Mouse (Mus musculus) lung, embryonic 14.5 days (tissue): ENCODE data around the gene Btbd35f25. TPM values are rescaled to one million over a fixed set of nuclear protein-coding genes. Genes with fewer than 3 reads are reported as not detected.
"Not testable (repeated sequence)": the region's sequence is repeated elsewhere in the genome, so short reads cannot be mapped to it uniquely, and the experiment has no call there.

Source experiments
- ATAC-seq: fragments of 200-750 bp; cut with Nextera tagmentation; 2 replicates; pipeline ENCODE4 v1.8.0; 2017; ENCODE audit warnings: mild to moderate bottlenecking, moderate TSS enrichment, moderate library complexity; ENCODE audit not compliant: insufficient read depth
- DNase-seq: peaks from one replicate; pipeline ENCODE4 v3.0.0-alpha.2; 2015
- H3K27ac ChIP-seq: fragments of 300-500 bp; sonication (generic); 2 replicates; pipeline ENCODE4 v1.5.1; 2014; ENCODE audit warnings: low read depth, mild to moderate bottlenecking, moderate library complexity
- H3K27me3 ChIP-seq: fragments of 300-500 bp; sonication (generic); 2 replicates; pipeline ENCODE4 v1.6.1; 2014; ENCODE audit warnings: low read length, control low read depth; ENCODE audit not compliant: insufficient read depth
- H3K36me3 ChIP-seq: fragments of 300-500 bp; sonication (generic); 2 replicates; pipeline ENCODE4 v1.6.1; 2014; ENCODE audit warnings: control low read depth; ENCODE audit not compliant: insufficient read depth
- H3K4me1 ChIP-seq: fragments of 300-500 bp; sonication (generic); 2 replicates; pipeline ENCODE4 v1.6.1; 2014; ENCODE audit warnings: antibody characterized with exemption, control low read depth; ENCODE audit not compliant: insufficient read depth
- H3K4me2 ChIP-seq: fragments of 300-500 bp; sonication (generic); 2 replicates; pipeline ENCODE4 v1.6.1; 2014; ENCODE audit warnings: mild to moderate bottlenecking
- H3K4me3 ChIP-seq: fragments of 300-500 bp; sonication (generic); 2 replicates; pipeline ENCODE4 v1.5.1; 2014; ENCODE audit warnings: low read depth, low read length
- H3K9ac ChIP-seq: fragments of 300-500 bp; sonication (generic); 2 replicates; pipeline ENCODE4 v1.6.1; 2014
- H3K9me3 ChIP-seq: fragments of 300-500 bp; sonication (generic); 2 replicates; pipeline ENCODE4 v1.6.1; 2016; ENCODE audit warnings: low read depth, low read length, control low read depth
- CTCF ChIP-seq: IDR thresholded peaks from 2 replicates; pipeline ENCODE4 v1.5.1; 2016; ENCODE audit warnings: antibody characterized with exemption, low read depth
- WGBS: fragments of 180-500 bp; shearing (Covaris S2); extraction: QIAGEN DNeasy Blood & Tissue Kit; methylation state at CpG from one replicate; pipeline ENCODE4 v1.1.7; 2014; 5-methylcytosine and 5-hydroxymethylcytosine counted together
- polyA plus RNA-seq: library from polyadenylated mRNA; unstranded; fragments of >200 nt; fragmentation: Nextera tagmentation; extraction: Ambion mirVana; gene quantifications from 2 replicates; pipeline ENCODE4 v1.2.1, GENCODE M21; 2014

Btbd35f25 gene
- polyA plus RNA-seq, result not detected in 2 replicates

- H3K4me2 ChIP-seq, ATAC-seq, H3K4me1 ChIP-seq, H3K9ac ChIP-seq, H3K9me3 ChIP-seq, H3K36me3 ChIP-seq, H3K27ac ChIP-seq, H3K27me3 ChIP-seq, DNase-seq, H3K4me3 ChIP-seq: not testable (repeated sequence)
- WGBS, result 77% methylated on average over 3 of the region's 4 CpGs
Observed at GRCm38 (mm10) chrX:31717056-31717455, at the start of gene Btbd35f25. Gene Btbd35f25 (minus strand): TSS chrX:31717156.

GRCm38 (mm10) chrX:31766255-31766654, 49.3 kb upstream of the Btbd35f25 start:
- no peaks in the 10 kb centered on the region for H3K36me3 ChIP-seq

GRCm38 (mm10) chrX:31764001-31764400, 47.0 kb upstream of the Btbd35f25 start:
- H3K27ac ChIP-seq, result no peak overlapping the region
- peaks cover 52% of the 10 kb centered on the region for H3K9me3 ChIP-seq
- ATAC-seq (no peak), DNase-seq (no peak)
- no peak overlapping the region for H3K9ac ChIP-seq
- no peaks in the 10 kb centered on the region for H3K4me1 ChIP-seq
- no peaks in the 10 kb centered on the region for H3K36me3 ChIP-seq
- no peak for TF ChIP-seq CTCF
- no peaks in the 10 kb centered on the region for H3K27me3 ChIP-seq
- H3K4me2 ChIP-seq, result no peak overlapping the region
- no peak overlapping the region for H3K4me3 ChIP-seq
- 76% methylated on average over 1 of the region's 1 CpGs for WGBS

More at GRCm38 (mm10) chrX:31766255-31766654, 49.3 kb upstream of the Btbd35f25 start:
- TF ChIP-seq CTCF, result no peak
- H3K4me2 ChIP-seq, result no peak overlapping the region
- DNase-seq, result no peak
- H3K27ac ChIP-seq, result no peak overlapping the region
- no peaks in the 10 kb centered on the region for H3K4me1 ChIP-seq
- no peaks in the 10 kb centered on the region for H3K27me3 ChIP-seq
- no peak for ATAC-seq
- H3K9ac ChIP-seq, result no peak overlapping the region
- peaks cover 57% of the 10 kb centered on the region for H3K9me3 ChIP-seq
- H3K4me3 ChIP-seq, result no peak overlapping the region

- Histone ChIP-seq H3K27me3 (no peaks in the 10 kb centered on the region), H3K4me2 (no peak overlapping the region), H3K36me3 (no peaks in the 10 kb centered on the region), H3K4me1 (no peaks in the 10 kb centered on the region), H3K4me3 (no peak overlapping the region), H3K9me3 (peaks cover 26% of the 10 kb centered on the region), H3K27ac (no peak overlapping the region), H3K9ac (no peak overlapping the region)
- no peak for ATAC-seq
- WGBS, result 82% methylated on average over 10 of the region's 10 CpGs
- TF ChIP-seq CTCF, result no peak
- DNase-seq, result peak; percentile 0
Observed at GRCm38 (mm10) chrX:31745079-31745478, 28.1 kb upstream of the Btbd35f25 start.

GRCm38 (mm10) chrX:31736958-31737357, 20.0 kb upstream of the Btbd35f25 start:
- 74% methylated on average over 6 of the region's 6 CpGs for WGBS
- H3K36me3 ChIP-seq, result no peaks in the 10 kb centered on the region
- H3K27ac ChIP-seq, result no peak overlapping the region
- H3K27me3 ChIP-seq, result no peaks in the 10 kb centered on the region
- no peaks in the 10 kb centered on the region for H3K4me1 ChIP-seq
- H3K4me2 ChIP-seq, result no peak overlapping the region
- ATAC-seq, result no peak
- peaks cover 15% of the 10 kb centered on the region for H3K9me3 ChIP-seq
- DNase-seq, result no peak
- no peak for TF ChIP-seq CTCF
- no peak overlapping the region for H3K4me3 ChIP-seq
- no peak overlapping the region for H3K9ac ChIP-seq

Other genes with a start within 250 kb of the Btbd35f25 start
- not detected in 2 replicates for gene Gm21883, start 142.9 kb downstream of the Btbd35f25 start, polyA plus RNA-seq
- gene Spin2e, start 98.2 kb downstream of the Btbd35f25 start, polyA plus RNA-seq, result not detected in 2 replicates
- gene Gm21637, start 244.9 kb upstream of the Btbd35f25 start, polyA plus RNA-seq, result not detected in 2 replicates